Mouse (Mus musculus) kidney, adult 2 months (tissue): ENCODE results near the gene Fzd1. TPM values are rescaled to one million over a fixed set of nuclear protein-coding genes. Genes with fewer than 3 reads are reported as not detected.

Source experiments
- DNase-seq: peaks from one replicate; pipeline ENCODE4 v3.0.0; 2021
- H3K27ac ChIP-seq: fragments of 200-500 bp; 2 replicates; pipeline ENCODE4 v1.5.1; 2012; ENCODE audit warnings: low read depth, low read length, control low read depth, inconsistent platforms; ENCODE audit not compliant: insufficient read depth
- H3K27me3 ChIP-seq: fragments of 200-500 bp; replicated peaks from 2 replicates; pipeline ENCODE4 v1.6.1; 2012; ENCODE audit warnings: mild to moderate bottlenecking, moderate library complexity, low read length, inconsistent platforms; ENCODE audit not compliant: control insufficient read depth, insufficient read depth
- H3K36me3 ChIP-seq: fragments of 200-500 bp; 2 replicates; pipeline ENCODE4 v1.6.1; 2012; ENCODE audit warnings: mild to moderate bottlenecking, moderate library complexity, low read length, inconsistent platforms; ENCODE audit not compliant: control insufficient read depth, insufficient read depth
- H3K4me1 ChIP-seq: fragments of 200-500 bp; 2 replicates; pipeline ENCODE4 v1.6.1; 2011; ENCODE audit warnings: low read length; ENCODE audit not compliant: control insufficient read depth, insufficient read depth
- H3K4me3 ChIP-seq: fragments of 200-500 bp; 2 replicates; pipeline ENCODE4 v1.5.1; 2011; ENCODE audit warnings: mild to moderate bottlenecking, low read depth, low read length, control low read depth; ENCODE audit not compliant: insufficient read depth
- CTCF ChIP-seq: fragments of 200-500 bp; conservative IDR thresholded peaks from 2 replicates; pipeline ENCODE4 v1.5.1; 2011; ENCODE audit warnings: low read depth, mild to moderate bottlenecking, control low read depth, low read length, moderate library complexity, mixed read lengths; ENCODE audit not compliant: insufficient read depth, insufficient read length
- POLR2A ChIP-seq: fragments of 200-500 bp; IDR thresholded peaks from one replicate; pipeline ENCODE4 v1.6.1; 2011; ENCODE audit warnings: low read depth, low read length, control low read depth
- WGBS: fragments of 180-500 bp; shearing (Covaris S2); methylation state at CpG from one replicate; pipeline ENCODE4 v1.1.7; 2018; 5-methylcytosine and 5-hydroxymethylcytosine counted together
- polyA plus RNA-seq: library from polyadenylated mRNA; depleted of rRNA; stranded (reverse); fragments of >200 nt; gene quantifications from 2 replicates; pipeline ENCODE4 v1.2.3, GENCODE M21; 2012

Fzd1 gene
- polyA plus RNA-seq, 1 experiment: 49.4 TPM

GRCm38 (mm10) chr5:4731743-4732215 lies 26.1 kb downstream of the Fzd1 start:
- H3K4me1 ChIP-seq: peaks cover 17% of the 10 kb centered on the region
- H3K4me3 ChIP-seq: no peak overlapping the region
- no peaks in the 10 kb centered on the region for H3K36me3 ChIP-seq
- DNase-seq: no peak
- TF ChIP-seq CTCF: no peak
- no peak for TF ChIP-seq POLR2A
- WGBS: 77% methylated on average over 5 of the region's 5 CpGs
- H3K27me3 ChIP-seq: no peaks in the 10 kb centered on the region
- no peak overlapping the region for H3K27ac ChIP-seq

GRCm38 (mm10) chr5:4731064-4731463 lies 26.8 kb downstream of the Fzd1 start:
- Histone ChIP-seq H3K36me3 (no peaks in the 10 kb centered on the region), H3K4me1 (peaks cover 17% of the 10 kb centered on the region), H3K4me3 (no peak overlapping the region), H3K27ac (no peak overlapping the region), H3K27me3 (no peaks in the 10 kb centered on the region)
- TF ChIP-seq CTCF (no peak), POLR2A (no peak)
- WGBS: 45% methylated on average over 3 of the region's 3 CpGs
- DNase-seq: peak; percentile 82
